Mouse (Mus musculus) thymus, adult 2 months (tissue): Measurements from ENCODE around the gene Gpn1.

ENCODE experiments used
- CTCF ChIP-seq: fragments of 200-500 bp; IDR thresholded peaks from 2 replicates; pipeline ENCODE4 v1.5.1; 2012; ENCODE audit warnings: mild to moderate bottlenecking, control low read depth, low read length, moderate library complexity, borderline replicate concordance; ENCODE audit not compliant: control insufficient read depth, poor library complexity, insufficient read depth; ENCODE audit errors: extremely low read depth
- POLR2A ChIP-seq: fragments of 200-500 bp; IDR thresholded peaks from 2 replicates; pipeline ENCODE4 v1.6.1; 2012; ENCODE audit warnings: mild to moderate bottlenecking, low read length, control low read depth, moderate library complexity; ENCODE audit not compliant: control insufficient read depth, poor library complexity, insufficient read depth; ENCODE audit errors: extremely low read depth

DNA sequence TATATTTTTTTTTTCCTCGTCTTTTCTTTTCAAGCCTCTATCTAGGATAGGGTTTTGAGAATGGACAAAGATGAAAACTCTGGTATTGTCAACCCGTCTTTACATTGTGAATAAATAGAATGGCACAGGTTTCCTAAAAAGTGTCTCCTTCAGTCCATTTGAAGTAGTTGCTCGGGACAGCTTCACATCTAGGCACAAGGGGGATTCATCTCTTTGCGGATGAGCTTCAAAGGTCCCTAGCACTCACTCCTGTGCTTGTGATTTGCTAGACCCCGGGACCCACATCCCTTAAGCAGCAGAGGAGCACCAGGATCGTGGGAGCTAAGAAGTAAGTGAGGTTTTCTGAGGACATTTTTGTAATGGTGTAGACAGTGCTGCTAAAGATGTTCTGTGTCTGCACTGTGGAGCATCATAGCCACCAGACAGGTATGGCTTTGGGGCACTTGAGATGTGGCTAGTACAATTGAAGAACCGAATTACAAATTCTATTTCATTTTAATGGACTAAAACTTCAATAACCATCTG, 41.6 kb upstream of the Gpn1 start:
- TF ChIP-seq CTCF (no peak), POLR2A (no peak)
